Mouse (Mus musculus) C2C12 (cell line): ENCODE data around the gene Atp6v1b1. TPM values are rescaled to one million over a fixed set of nuclear protein-coding genes. Genes with fewer than 3 reads are reported as not detected.

Experiments used
- H3K27me3 ChIP-seq: one replicate; pipeline ENCODE4 v1.6.1; 2011; ENCODE audit not compliant: control insufficient read depth, insufficient read depth, insufficient read length
- H3K36me3 ChIP-seq: one replicate; pipeline ENCODE4 v1.6.1; 2011; ENCODE audit not compliant: control insufficient read depth, insufficient read depth
- H3K4me3 ChIP-seq: one replicate; pipeline ENCODE4 v1.5.1; 2011; ENCODE audit warnings: mild to moderate bottlenecking, control low read depth; ENCODE audit not compliant: poor library complexity, insufficient read depth, severe bottlenecking
- H3K79me2 ChIP-seq: one replicate; pipeline ENCODE4 v1.6.1; 2011; ENCODE audit not compliant: control insufficient read depth, insufficient read depth
- H3K79me3 ChIP-seq: one replicate; pipeline ENCODE4 v1.6.1; 2011; ENCODE audit warnings: low read depth, control low read depth
- H3ac ChIP-seq: one replicate; pipeline ENCODE3; 2011; ENCODE audit warnings: low read depth; ENCODE audit not compliant: control insufficient read depth, insufficient read length
- CEBPB ChIP-seq: IDR thresholded peaks from one replicate; pipeline ENCODE4 v1.6.1; 2011; ENCODE audit warnings: low read depth, mild to moderate bottlenecking, control low read depth, moderate library complexity
- CTCF ChIP-seq: IDR thresholded peaks from one replicate; pipeline ENCODE4 v1.5.1; 2011; ENCODE audit not compliant: control insufficient read depth, insufficient read depth, insufficient read length
- FOSL1 ChIP-seq: IDR thresholded peaks from one replicate; pipeline ENCODE4 v1.8.0; 2011; ENCODE audit warnings: mild to moderate bottlenecking, low read length; ENCODE audit not compliant: poor library complexity, insufficient read depth, severe bottlenecking
- MAX ChIP-seq: IDR thresholded peaks from one replicate; pipeline ENCODE4 v1.6.1; 2011; ENCODE audit warnings: mild to moderate bottlenecking, control low read depth
- MYOD1 ChIP-seq: IDR thresholded peaks from one replicate; pipeline ENCODE4 v1.6.1; 2011; ENCODE audit warnings: low read depth; ENCODE audit not compliant: control insufficient read depth, insufficient read length
- MYOG ChIP-seq: IDR thresholded peaks from one replicate; pipeline ENCODE4 v1.6.1; 2011; ENCODE audit not compliant: control insufficient read depth, insufficient read length; ENCODE audit errors: extremely low read depth
- USF1 ChIP-seq: IDR thresholded peaks from one replicate; pipeline ENCODE4 v1.6.1; 2011; ENCODE audit warnings: low read depth, mild to moderate bottlenecking, control low read depth, moderate library complexity
- long read RNA-seq, 2 experiments: library from polyadenylated mRNA; unstranded; transcript quantifications; one replicate each; pipeline ENCODE4 v2.0.0; 2019 to 2020
- polyA plus RNA-seq: library from polyadenylated mRNA; unstranded; fragments of >200 nt; fragmentation: generic; extraction: Trizol; gene quantifications from one replicate; pipeline ENCODE4 v1.2.1, GENCODE M21; 2012; ENCODE audit warnings: missing spikeins

Gene Atp6v1b1
- polyA plus RNA-seq = not detected
- long read RNA-seq, experiment 1 = 0 reads
- long read RNA-seq, experiment 2 = 0 reads

DNA sequence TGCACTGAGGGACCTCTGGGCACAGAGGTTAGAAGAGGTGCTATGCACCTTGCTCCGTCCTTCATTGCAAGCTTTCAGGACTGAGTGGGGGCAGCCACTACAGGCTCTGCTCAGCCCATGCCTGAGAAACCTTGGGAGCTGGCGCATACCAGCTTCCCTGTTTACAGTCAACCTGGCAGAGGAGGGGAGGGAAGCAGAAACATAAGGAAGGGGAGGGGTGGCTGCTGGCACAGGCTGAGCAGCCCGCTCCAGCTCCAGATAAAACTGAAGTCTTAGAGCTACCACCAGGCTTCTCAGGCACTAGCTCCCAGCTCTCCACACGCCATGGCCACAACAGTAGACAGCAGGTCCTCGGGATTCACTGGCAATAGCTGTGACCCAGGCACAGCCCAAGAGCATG is at the start of gene Atp6v1b1:
Gene Atp6v1b1, plus strand, starts transcription at position 230 of the 400 bp plus-strand sequence.
- Histone ChIP-seq H3K79me2 (no peaks in the 10 kb centered on the region), H3ac (no peak within 1 kb of the TSS), H3K4me3 (no peak within 1 kb of the TSS), H3K27me3 (peaks cover 51% of the 10 kb centered on the region), H3K36me3 (no peaks in the 10 kb centered on the region), H3K79me3 (no peaks in the 10 kb centered on the region)
- TF ChIP-seq MAX (no peak), CEBPB (no peak), MYOD1 (no peak)

DNA sequence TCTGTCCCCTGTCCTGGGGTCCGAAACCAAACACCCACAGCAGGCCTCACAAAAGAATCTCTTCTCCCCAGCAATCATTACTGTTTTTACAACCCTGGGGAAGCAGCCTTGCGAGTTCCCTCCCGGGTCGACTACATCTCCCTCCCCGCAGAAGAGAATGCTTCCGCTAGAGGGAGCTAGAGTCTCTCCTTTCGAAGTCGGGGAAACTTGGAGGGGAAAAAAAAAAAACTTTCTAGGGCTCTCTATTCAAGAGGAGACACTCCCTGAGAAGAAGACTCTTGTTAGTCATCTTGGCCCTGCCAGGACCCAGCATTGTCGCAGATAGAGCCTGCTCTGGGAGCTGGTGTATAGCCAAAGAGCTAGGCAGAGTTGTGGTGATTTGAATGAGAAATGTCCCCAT is 49.0 kb upstream of the Atp6v1b1 start:
- no peaks in the 10 kb centered on the region for H3K79me2 ChIP-seq
- H3K4me3 ChIP-seq = no peak overlapping the region
- TF ChIP-seq MYOD1 (no peak), CEBPB (no peak), FOSL1 (no peak), MYOG (no peak), CTCF (peak; percentile 29), USF1 (no peak)
- H3ac ChIP-seq = no peak overlapping the region
- H3K27me3 ChIP-seq = peaks cover 75% of the 10 kb centered on the region
- no peaks in the 10 kb centered on the region for H3K79me3 ChIP-seq
- no peaks in the 10 kb centered on the region for H3K36me3 ChIP-seq

DNA sequence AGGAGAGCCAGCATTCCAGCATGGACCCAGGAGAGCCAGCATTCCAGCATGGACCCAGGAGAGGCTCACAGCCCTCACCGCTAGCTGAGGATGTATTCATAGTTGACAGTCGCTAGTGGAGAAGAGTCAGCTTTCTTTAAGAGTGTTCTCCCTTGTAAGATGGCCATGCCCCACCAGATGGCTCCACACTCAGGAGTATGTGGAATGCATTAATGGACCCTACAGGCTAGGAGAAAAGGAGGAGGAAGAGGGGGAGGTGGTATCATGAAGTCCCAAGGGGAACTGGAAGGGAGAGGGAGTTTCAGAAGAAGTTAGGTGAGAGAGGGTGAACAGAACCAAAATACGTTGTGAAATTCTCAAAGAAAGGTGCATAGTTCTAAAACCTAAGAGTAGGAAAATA is 47.1 kb upstream of the Atp6v1b1 start:
- no peaks in the 10 kb centered on the region for H3K79me3 ChIP-seq
- TF ChIP-seq MAX = no peak
- no peak for TF ChIP-seq CEBPB
- no peak for TF ChIP-seq MYOG
- no peak for TF ChIP-seq FOSL1
- TF ChIP-seq CTCF = no peak
- TF ChIP-seq USF1 = no peak
- TF ChIP-seq MYOD1 = no peak
- no peaks in the 10 kb centered on the region for H3K36me3 ChIP-seq
- no peak overlapping the region for H3K4me3 ChIP-seq
- no peak overlapping the region for H3ac ChIP-seq
- H3K79me2 ChIP-seq = no peaks in the 10 kb centered on the region
- H3K27me3 ChIP-seq = peaks cover 77% of the 10 kb centered on the region

- Histone ChIP-seq H3K79me3 (no peaks in the 10 kb centered on the region), H3K36me3 (no peaks in the 10 kb centered on the region), H3ac (no peak overlapping the region), H3K27me3 (peaks cover 76% of the 10 kb centered on the region), H3K79me2 (no peaks in the 10 kb centered on the region), H3K4me3 (no peak overlapping the region)
- TF ChIP-seq MYOD1 (no peak), FOSL1 (no peak), MAX (no peak), USF1 (no peak), CTCF (no peak), CEBPB (no peak), MYOG (no peak)
Measured at GRCm38 (mm10) chr6:83696684-83697083, 46.1 kb upstream of the Atp6v1b1 start.

DNA sequence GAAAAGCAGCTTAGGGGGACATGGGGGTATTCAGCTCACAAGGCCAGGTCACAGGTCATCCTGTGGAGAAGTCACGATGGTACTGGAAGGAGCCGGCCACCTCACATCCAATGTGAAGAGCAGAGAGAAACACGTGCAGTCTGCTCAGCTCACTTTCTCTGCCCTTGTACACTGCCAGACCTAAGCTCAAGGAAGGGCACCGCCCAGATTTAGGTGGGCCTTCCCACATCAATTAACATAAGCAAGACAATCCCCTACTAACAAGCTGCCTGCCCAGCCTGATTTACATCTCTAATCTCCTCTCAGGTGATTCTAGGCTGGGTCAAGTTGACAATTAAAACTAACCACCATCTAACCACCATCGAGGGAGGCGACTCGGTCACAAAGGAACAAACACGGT is 44.9 kb upstream of the Atp6v1b1 start:
- Histone ChIP-seq H3K79me2 (no peaks in the 10 kb centered on the region), H3K27me3 (peaks cover 77% of the 10 kb centered on the region), H3K36me3 (no peaks in the 10 kb centered on the region), H3ac (no peak overlapping the region), H3K4me3 (no peak overlapping the region), H3K79me3 (no peaks in the 10 kb centered on the region)
- TF ChIP-seq CEBPB = no peak
- TF ChIP-seq FOSL1 = no peak
- no peak for TF ChIP-seq MYOD1
- no peak for TF ChIP-seq MYOG
- TF ChIP-seq MAX = no peak
- TF ChIP-seq USF1 = no peak
- TF ChIP-seq CTCF = no peak

DNA sequence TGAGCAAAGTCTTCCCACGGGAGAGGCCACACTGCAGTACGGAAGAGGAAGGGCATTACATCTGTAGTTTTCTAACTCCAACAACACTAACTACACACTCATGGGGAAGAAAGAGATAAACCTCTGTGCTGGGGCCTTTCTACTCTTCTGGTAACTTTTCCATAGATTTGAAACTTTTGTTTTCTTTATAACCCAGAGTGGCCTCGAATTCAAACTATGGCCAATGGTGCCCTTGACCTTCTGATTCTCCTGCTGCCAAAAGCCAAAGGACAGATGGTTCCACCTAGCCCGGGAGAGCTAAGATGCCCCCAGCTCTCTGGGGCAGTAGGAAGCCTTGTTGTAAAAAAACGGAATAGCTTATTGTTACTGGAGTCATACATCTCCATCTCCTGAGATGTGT is 42.8 kb upstream of the Atp6v1b1 start:
- Histone ChIP-seq H3K79me2 (no peaks in the 10 kb centered on the region), H3K36me3 (no peaks in the 10 kb centered on the region), H3K79me3 (no peaks in the 10 kb centered on the region), H3ac (no peak overlapping the region), H3K27me3 (peaks cover 83% of the 10 kb centered on the region), H3K4me3 (no peak overlapping the region)
- TF ChIP-seq MYOD1 (no peak), USF1 (no peak), MAX (no peak), CEBPB (no peak), CTCF (no peak), FOSL1 (no peak), MYOG (no peak)
